Mouse (Mus musculus): ENCODE measurements around the gene Glp2r. TPM values are rescaled to one million over a fixed set of nuclear protein-coding genes. Genes with fewer than 3 reads are reported as not detected.
A peak's percentile ranks its signal among the peaks of the same experiment; 100 is the strongest.

Glp2r gene
- polyA plus RNA-seq (2015; fragmentation: Nextera tagmentation; extraction: Ambion mirVana) = 0.04 TPM in 2 replicates

DNA sequence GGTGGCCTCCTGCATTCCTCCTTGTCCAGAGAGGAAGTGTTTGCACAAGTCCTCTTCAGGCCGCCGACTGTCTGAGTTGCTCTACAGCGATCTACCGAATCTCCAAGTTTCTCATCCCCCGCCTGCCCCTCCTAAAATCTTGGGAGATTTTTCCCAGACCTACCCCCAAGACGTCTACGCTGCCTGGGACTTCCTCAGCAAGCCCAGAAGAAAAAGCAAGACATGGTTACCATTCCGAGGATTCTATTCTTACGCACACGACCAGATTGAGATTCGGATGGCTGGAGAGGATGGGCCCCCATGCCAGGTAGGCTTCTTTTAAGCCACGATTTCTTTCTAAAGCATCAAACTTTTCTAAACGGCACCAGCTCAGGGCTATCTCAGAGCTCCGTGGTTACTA lies at the start of gene Glp2r:
Glp2r (minus strand) TSS at position 101 of the 400 bp plus-strand sequence.
- Histone ChIP-seq H3K9me3 (no peaks in the 10 kb centered on the region), H3K27me3 (replicated peaks) (no peaks in the 10 kb centered on the region), H3K27ac (no peak within 1 kb of the TSS), H3K4me2 (no peak within 1 kb of the TSS), H3K4me3 (no peak within 1 kb of the TSS), H3K36me3 (replicated peaks) (no peaks in the 10 kb centered on the region), H3K4me1 (no peaks in the 10 kb centered on the region), H3K9ac (no peak within 1 kb of the TSS)
- WGBS = 86% methylated on average over 14 of the region's 14 CpGs
- ATAC-seq (replicated peaks) = no peak

DNA sequence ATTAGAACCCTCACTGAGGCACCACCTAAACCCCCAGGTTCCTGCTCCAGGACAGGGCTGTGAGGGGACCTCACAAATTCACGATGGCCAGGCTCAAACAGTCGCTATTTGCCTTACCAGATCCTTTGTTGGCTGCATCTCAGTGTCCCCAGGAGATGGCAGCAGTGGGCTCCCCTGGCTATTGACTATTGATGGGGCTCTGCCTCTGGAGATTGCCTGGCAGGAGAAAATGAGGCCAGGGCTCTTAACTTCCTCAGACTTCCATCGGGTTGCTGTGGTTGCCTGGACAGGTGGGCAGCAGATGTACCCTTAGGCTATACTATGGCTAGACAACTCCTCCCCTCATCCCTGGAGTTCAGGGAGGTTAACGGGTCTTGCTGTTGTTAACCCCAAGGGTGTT lies 49.3 kb upstream of the Glp2r start:
- Histone ChIP-seq H3K9me3 (no peaks in the 10 kb centered on the region), H3K27ac (no peak overlapping the region), H3K4me1 (peaks cover 3% of the 10 kb centered on the region; the same call in 1 of the 2 replicates), H3K36me3 (replicated peaks) (no peaks in the 10 kb centered on the region), H3K9ac (no peak overlapping the region), H3K27me3 (replicated peaks) (no peaks in the 10 kb centered on the region), H3K4me2 (no peak overlapping the region), H3K4me3 (no peak overlapping the region)
- WGBS = 23% methylated on average over 4 of the region's 4 CpGs
- ATAC-seq (replicated peaks) = no peak

DNA sequence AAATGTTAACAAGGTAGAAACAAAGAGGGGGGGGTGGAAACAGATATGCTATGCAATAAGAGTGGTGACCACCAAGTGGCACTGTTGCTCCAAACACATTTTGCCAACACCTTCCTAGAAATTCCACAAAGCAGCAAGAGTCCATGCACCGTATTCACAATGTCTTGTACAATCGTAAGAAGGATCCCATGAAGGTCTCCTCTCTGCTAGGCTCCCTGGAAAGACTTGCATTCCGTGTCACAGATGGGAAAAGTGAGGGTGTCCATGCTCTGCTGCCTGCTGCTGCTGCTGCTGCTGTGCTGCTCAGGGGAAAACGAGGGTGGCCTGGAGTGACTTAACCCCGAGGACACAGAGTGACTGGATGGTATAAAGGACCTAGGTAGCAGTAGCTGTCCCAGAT lies 48.7 kb upstream of the Glp2r start:
- H3K27me3 ChIP-seq (replicated peaks) = no peaks in the 10 kb centered on the region
- ATAC-seq (replicated peaks) = no peak
- no peaks in the 10 kb centered on the region for H3K9me3 ChIP-seq
- no peaks in the 10 kb centered on the region for H3K36me3 ChIP-seq (replicated peaks)
- no peak overlapping the region for H3K4me3 ChIP-seq
- H3K4me1 ChIP-seq = peaks cover 3% of the 10 kb centered on the region; the same call in 1 of the 2 replicates
- no peak overlapping the region for H3K27ac ChIP-seq
- no peak overlapping the region for H3K9ac ChIP-seq
- H3K4me2 ChIP-seq = peak overlapping the region; percentile 41
- 13% methylated on average over 5 of the region's 5 CpGs for WGBS

DNA sequence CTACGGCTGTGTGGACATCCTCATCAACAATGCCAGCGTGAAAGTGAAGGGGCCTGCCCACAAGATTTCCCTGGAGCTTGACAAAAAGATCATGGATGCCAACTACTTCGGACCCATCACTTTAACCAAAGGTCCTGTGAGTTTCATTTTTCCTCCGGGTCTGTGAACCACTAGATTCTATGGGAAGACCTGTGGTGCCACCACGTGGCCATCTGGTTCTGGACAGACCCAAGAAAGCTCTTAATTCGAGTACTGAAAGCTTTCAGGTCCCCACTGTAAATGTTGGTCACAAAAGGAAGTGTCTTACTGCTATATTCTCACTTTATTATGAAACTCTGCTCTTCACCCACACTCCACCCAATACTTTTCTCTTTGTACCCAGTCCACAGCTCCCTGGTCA lies 40.6 kb upstream of the Glp2r start:
- Histone ChIP-seq H3K4me1 (no peaks in the 10 kb centered on the region), H3K4me3 (no peak overlapping the region), H3K9me3 (no peaks in the 10 kb centered on the region), H3K4me2 (no peak overlapping the region), H3K36me3 (replicated peaks) (no peaks in the 10 kb centered on the region), H3K27me3 (replicated peaks) (no peaks in the 10 kb centered on the region), H3K27ac (no peak overlapping the region), H3K9ac (no peak overlapping the region)
- 81% methylated on average over 6 of the region's 6 CpGs for whole genome bisulfite sequencing
- ATAC-seq (replicated peaks) = no peak

- Histone ChIP-seq H3K4me3 (no peak overlapping the region), H3K36me3 (replicated peaks) (no peaks in the 10 kb centered on the region), H3K27me3 (replicated peaks) (no peaks in the 10 kb centered on the region), H3K4me2 (no peak overlapping the region), H3K27ac (no peak overlapping the region), H3K9me3 (no peaks in the 10 kb centered on the region), H3K9ac (no peak overlapping the region), H3K4me1 (no peaks in the 10 kb centered on the region)
- ATAC-seq (replicated peaks) = no peak
- 82% methylated on average over 5 of the region's 5 CpGs for WGBS
These were observed 37.1 kb upstream of the Glp2r start for GRCm38 (mm10) chr11:67808051-67808450.

DNA sequence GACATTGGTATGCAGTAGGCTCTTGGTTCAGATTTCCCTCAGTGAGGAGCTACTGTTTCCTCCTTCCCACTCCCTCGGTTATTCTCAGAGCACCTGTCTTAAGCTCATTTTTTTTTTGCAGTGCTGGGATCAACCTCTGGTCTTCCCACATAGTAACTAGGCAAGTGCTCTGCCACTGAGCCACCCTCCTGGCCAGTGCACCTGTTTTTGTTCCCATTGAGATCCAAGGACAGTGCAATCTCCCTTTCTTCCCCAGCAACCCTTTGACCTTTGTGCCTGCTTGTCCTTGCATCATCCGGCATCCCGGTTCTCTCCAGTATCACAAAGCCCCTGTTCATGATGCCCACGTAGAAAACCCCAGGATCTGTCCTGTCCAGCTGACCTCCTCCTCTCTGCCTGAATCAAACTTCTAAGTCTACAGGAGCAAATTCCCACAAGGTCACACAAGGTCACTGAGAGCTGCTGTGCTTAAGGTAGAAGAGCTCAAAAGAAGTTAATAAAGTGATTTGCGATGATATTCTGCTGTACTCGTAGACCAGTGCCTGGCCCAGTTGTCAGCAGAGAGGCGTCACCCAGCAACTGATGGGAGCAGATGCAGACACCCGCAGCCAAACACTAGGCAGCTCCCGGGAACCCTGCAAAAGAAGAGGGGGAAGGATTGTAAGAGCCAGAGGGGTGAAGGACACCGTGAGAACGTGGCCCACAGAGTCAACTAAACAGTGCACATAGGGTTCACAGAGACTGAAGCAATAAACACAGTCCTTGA lies 36.1 kb upstream of the Glp2r start:
- WGBS = 88% methylated on average over 11 of the region's 11 CpGs
- Histone ChIP-seq H3K27me3 (replicated peaks) (no peaks in the 10 kb centered on the region), H3K4me1 (no peaks in the 10 kb centered on the region), H3K4me3 (no peak overlapping the region), H3K4me2 (no peak overlapping the region), H3K9me3 (no peaks in the 10 kb centered on the region), H3K27ac (no peak overlapping the region), H3K9ac (no peak overlapping the region), H3K36me3 (replicated peaks) (no peaks in the 10 kb centered on the region)
- ATAC-seq (replicated peaks) = no peak

DNA sequence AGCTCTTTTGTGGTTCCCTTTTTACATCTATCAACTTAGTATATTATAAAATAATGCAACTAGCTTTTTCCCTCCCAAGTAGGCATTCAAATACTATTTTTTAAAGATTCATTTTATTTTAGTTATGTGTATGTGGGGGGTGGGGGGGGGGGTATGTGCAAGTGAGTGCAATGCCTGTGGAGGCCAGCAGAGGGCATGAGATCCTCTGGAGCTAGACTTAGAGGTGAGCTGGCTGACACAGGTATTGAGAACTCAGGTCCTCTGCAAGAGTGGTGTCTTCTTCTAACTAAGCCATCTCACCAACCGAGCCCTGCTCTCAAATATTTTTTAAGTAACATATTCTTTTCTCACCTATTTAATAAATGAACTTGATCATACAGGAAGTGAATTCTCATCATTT lies 34.6 kb upstream of the Glp2r start:
- no peak for ATAC-seq (replicated peaks)
- no peak overlapping the region for H3K9ac ChIP-seq
- H3K27ac ChIP-seq = no peak overlapping the region
- no peaks in the 10 kb centered on the region for H3K36me3 ChIP-seq (replicated peaks)
- H3K27me3 ChIP-seq (replicated peaks) = no peaks in the 10 kb centered on the region
- H3K9me3 ChIP-seq = no peaks in the 10 kb centered on the region
- H3K4me2 ChIP-seq = no peak overlapping the region
- no peak overlapping the region for H3K4me3 ChIP-seq
- no peaks in the 10 kb centered on the region for H3K4me1 ChIP-seq
- WGBS = 98% methylated on average over 1 of the region's 1 CpGs

GRCm38 (mm10) chr11:67801169-67801568 lies 30.2 kb upstream of the Glp2r start:
- 82% methylated on average over 8 of the region's 8 CpGs for WGBS
- H3K9ac ChIP-seq = no peak overlapping the region
- H3K4me2 ChIP-seq = no peak overlapping the region
- H3K4me1 ChIP-seq = no peaks in the 10 kb centered on the region
- no peak overlapping the region for H3K4me3 ChIP-seq
- no peaks in the 10 kb centered on the region for H3K9me3 ChIP-seq
- H3K36me3 ChIP-seq (replicated peaks) = no peaks in the 10 kb centered on the region
- H3K27ac ChIP-seq = no peak overlapping the region
- ATAC-seq (replicated peaks) = no peak
- no peaks in the 10 kb centered on the region for H3K27me3 ChIP-seq (replicated peaks)

DNA sequence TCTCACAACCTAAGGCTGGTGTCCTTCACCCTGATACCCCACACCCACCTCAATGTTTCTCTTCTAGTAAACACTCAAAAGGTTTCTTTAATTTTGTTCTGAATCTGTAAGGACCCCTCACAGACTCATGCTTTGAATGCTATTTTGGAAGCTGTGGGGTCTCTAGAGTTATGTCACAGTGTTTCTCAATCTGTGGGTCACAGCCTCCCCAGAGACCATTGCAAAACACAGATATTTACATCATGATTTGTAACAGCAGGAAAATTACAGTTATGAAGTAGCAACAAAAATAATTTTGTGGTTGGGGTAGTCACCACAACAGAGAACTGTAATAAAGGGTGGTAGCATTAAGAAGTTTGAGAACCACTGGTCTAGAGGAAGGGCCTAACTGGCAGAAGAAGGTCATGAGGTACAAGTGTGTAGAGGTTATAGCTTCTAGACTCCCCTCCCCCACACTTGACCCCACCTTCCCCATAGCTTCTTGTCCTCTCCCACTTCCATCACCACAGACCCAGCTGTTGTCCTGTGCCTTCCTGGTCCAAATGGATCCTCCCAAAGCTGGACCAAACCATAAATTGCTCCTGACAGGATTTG lies 29.3 kb upstream of the Glp2r start:
- Histone ChIP-seq H3K27ac (no peak overlapping the region), H3K4me2 (no peak overlapping the region), H3K9me3 (no peaks in the 10 kb centered on the region), H3K4me3 (no peak overlapping the region), H3K4me1 (no peaks in the 10 kb centered on the region), H3K36me3 (replicated peaks) (no peaks in the 10 kb centered on the region), H3K27me3 (replicated peaks) (no peaks in the 10 kb centered on the region), H3K9ac (no peak overlapping the region)
- no peak for ATAC-seq (replicated peaks)

DNA sequence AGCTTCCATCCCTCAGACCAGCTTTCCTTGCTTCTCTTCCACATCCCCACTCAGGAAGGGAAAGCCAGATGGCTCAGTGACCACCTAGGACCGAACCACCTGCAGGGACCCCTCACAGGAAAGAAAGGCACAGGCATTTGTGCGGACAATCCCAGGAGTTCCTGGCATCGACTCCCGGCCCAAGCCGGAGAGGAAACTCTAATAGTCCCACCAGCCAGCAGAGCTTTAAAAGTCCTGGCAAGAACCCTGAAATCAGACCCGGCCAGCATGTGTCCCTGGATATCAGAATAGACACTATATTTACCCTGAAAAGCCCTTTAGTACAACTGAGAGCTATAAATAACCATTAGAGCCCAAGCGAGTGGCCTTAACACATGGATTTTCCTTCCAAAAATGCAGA lies 27.0 kb upstream of the Glp2r start, which contains the start of gene Dhrs7c:
Dhrs7c (plus strand) TSS at position 257 of the 400 bp plus-strand sequence.
- ATAC-seq (replicated peaks) = no peak
- Histone ChIP-seq H3K27ac (no peak within 1 kb of the TSS), H3K9me3 (no peaks in the 10 kb centered on the region), H3K4me2 (no peak within 1 kb of the TSS), H3K27me3 (replicated peaks) (no peaks in the 10 kb centered on the region), H3K9ac (no peak within 1 kb of the TSS), H3K4me1 (no peaks in the 10 kb centered on the region), H3K36me3 (replicated peaks) (no peaks in the 10 kb centered on the region), H3K4me3 (no peak within 1 kb of the TSS)
- WGBS = 85% methylated on average over 7 of the region's 7 CpGs

GRCm38 (mm10) chr11:67790182-67790581 lies 19.2 kb upstream of the Glp2r start:
- H3K9ac ChIP-seq = no peak overlapping the region
- no peaks in the 10 kb centered on the region for H3K27me3 ChIP-seq (replicated peaks)
- H3K9me3 ChIP-seq = no peaks in the 10 kb centered on the region
- no peaks in the 10 kb centered on the region for H3K4me1 ChIP-seq
- no peaks in the 10 kb centered on the region for H3K36me3 ChIP-seq (replicated peaks)
- no peak for ATAC-seq (replicated peaks)
- H3K4me3 ChIP-seq = no peak overlapping the region
- H3K4me2 ChIP-seq = no peak overlapping the region
- 83% methylated on average over 11 of the region's 11 CpGs for WGBS
- H3K27ac ChIP-seq = no peak overlapping the region

GRCm38 (mm10) chr11:67774379-67774778 lies 3.4 kb upstream of the Glp2r start, which contains the start of gene Gsg1l2:
TSS of gene Gsg1l2 (plus strand) at chr11:67774608.
- Histone ChIP-seq H3K4me2 (no peak within 1 kb of the TSS), H3K9ac (no peak within 1 kb of the TSS), H3K36me3 (replicated peaks) (no peaks in the 10 kb centered on the region), H3K9me3 (no peaks in the 10 kb centered on the region), H3K4me3 (no peak within 1 kb of the TSS), H3K4me1 (no peaks in the 10 kb centered on the region), H3K27ac (no peak within 1 kb of the TSS), H3K27me3 (replicated peaks) (no peaks in the 10 kb centered on the region)
- no peak for ATAC-seq (replicated peaks)
- 88% methylated on average over 12 of the region's 12 CpGs for WGBS

DNA sequence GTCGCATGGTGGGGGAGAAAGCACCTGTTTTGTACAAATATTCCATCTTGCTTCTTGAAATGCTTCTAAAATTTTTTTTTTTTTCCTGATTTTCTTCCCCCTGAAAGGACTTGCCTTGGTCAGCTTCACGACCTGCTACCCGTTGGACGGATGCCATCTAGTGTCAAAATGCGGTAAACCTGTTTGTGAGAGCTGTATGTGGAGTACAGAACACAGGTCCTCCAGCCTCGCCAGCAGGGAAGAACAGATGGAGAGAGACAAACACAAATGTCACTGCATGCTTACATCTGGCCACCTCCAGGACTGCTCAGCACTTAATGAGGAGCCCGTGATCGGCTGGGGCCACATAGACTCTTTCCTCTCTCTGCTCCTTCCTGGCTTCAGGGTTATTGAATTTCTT lies 1.6 kb upstream of the Glp2r start:
- Histone ChIP-seq H3K27me3 (replicated peaks) (no peaks in the 10 kb centered on the region), H3K9ac (no peak overlapping the region), H3K4me1 (no peaks in the 10 kb centered on the region), H3K9me3 (no peaks in the 10 kb centered on the region), H3K27ac (no peak overlapping the region), H3K4me3 (no peak overlapping the region), H3K4me2 (no peak overlapping the region), H3K36me3 (replicated peaks) (no peaks in the 10 kb centered on the region)
- no peak for ATAC-seq (replicated peaks)
- 24% methylated on average over 8 of the region's 8 CpGs for WGBS
